Mouse (Mus musculus) Patski (cell line): ENCODE measurements around the gene Nags. TPM values are rescaled to one million over a fixed set of nuclear protein-coding genes. Genes with fewer than 3 reads are reported as not detected.
A peak's percentile ranks its signal among the peaks of the same experiment; 100 is the strongest.

Experiments used
- ATAC-seq: fragments of 100-300 bp; one replicate; pipeline ENCODE4 v1.8.0; 2021
- CTCF ChIA-PET: fragments of 350-600 bp; sonication (Branson Sonifier 250); formaldehyde crosslinking; loops from one replicate; lab custom pipeline; 2022; ENCODE audit warnings: inconsistent platforms; lab: Charles Lee
- POLR2A ChIA-PET: fragments of 350-600 bp; sonication (Branson Sonifier 250); formaldehyde crosslinking; loops from one replicate; lab custom pipeline; 2022; ENCODE audit warnings: antibody characterized with exemption, inconsistent platforms; lab: Charles Lee
- DNase-seq: peaks from one replicate; pipeline ENCODE4 v3.0.0-alpha.2; 2011; ENCODE audit warnings: low read depth, low spot score
- H3K27me3 ChIP-seq: fragments of 371-371 bp; one replicate; pipeline ENCODE4 v1.5.1; 2021
- CTCF ChIP-seq: fragments of 100-300 bp; IDR thresholded peaks from one replicate; pipeline ENCODE4 v1.5.1; 2021
- in situ Hi-C: fragments of 300-500 bp; cut with MboI; formaldehyde crosslinking; loops from 3 replicates; pipeline ENCODE4 v1.11.1; 2018; ENCODE audit warnings: low pct_unique_long_range_greater_than_20kb, mixed read lengths
- polyA plus RNA-seq: library from polyadenylated mRNA; unstranded; gene quantifications from one replicate; pipeline ENCODE4 v1.2.3, GENCODE M21; 2021

Gene Nags
- polyA plus RNA-seq, 1 experiment from 2014 or later, result not detected

- H3K27me3 ChIP-seq, result no peaks in the 10 kb centered on the region
- DNase-seq (no peak), ATAC-seq (peak; percentile 66)
- in situ Hi-C loops, result no loop called here
- no peak for TF ChIP-seq CTCF
- ChIA-PET CTCF (interaction anchor here (0.8 to 1.3 kb wide), 2 partner anchors 11 to 15 kb away, joined by 3 to 5 read pairs; no protein-coding TSS in a partner anchor), POLR2A (interaction anchor here (1.1 kb wide), 1 partner anchor 232 kb away, joined by 3 read pairs; no protein-coding TSS in a partner anchor)
Observed at GRCm38 (mm10) chr11:102184646-102185495, 39.6 kb downstream of the Nags start, which contains the start of gene Lsm12. Lsm12 (minus strand) TSS chr11:102185296.

DNA sequence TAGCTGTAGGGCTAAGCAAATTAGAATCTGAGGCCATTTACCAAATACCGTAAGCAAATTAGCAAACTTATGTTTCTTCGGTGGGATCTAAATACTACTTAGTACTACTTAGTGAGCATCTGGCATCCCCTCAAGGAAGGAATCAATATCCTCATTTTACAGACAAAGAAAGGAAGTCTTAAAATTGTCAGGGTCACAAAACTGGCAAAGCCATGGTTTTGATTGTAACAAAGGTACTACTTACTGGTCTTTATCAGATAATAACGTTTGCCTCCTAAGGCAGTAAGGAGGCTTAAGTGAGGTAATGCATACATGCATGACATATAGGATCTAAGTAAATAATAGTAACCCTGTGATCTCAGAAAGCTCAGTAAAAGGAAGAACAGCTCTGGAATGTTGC is 40.4 kb downstream of the Nags start:
- ATAC-seq (no peak), DNase-seq (no peak)
- no peak for TF ChIP-seq CTCF
- ChIA-PET CTCF (interaction anchor here (1.0 to 1.3 kb wide), 2 partner anchors 12 to 29 kb away, joined by 3 read pairs; no protein-coding TSS in a partner anchor), POLR2A (interaction anchor here (1.1 kb wide), 1 partner anchor 231 kb away, joined by 3 read pairs; no protein-coding TSS in a partner anchor)
- in situ Hi-C loops, result no loop called here
- no peaks in the 10 kb centered on the region for H3K27me3 ChIP-seq

- ChIA-PET POLR2A (no interaction called here), CTCF (interaction anchor here (1.0 kb wide), 1 partner anchor 29 kb away, joined by 3 read pairs; no protein-coding TSS in a partner anchor)
- ATAC-seq, result no peak
- in situ Hi-C loops, result no loop called here
- H3K27me3 ChIP-seq, result no peaks in the 10 kb centered on the region
- no peak for TF ChIP-seq CTCF
- no peak for DNase-seq
Observed at GRCm38 (mm10) chr11:102186235-102186634, 40.9 kb downstream of the Nags start.

GRCm38 (mm10) chr11:102188980-102189379 is 43.7 kb downstream of the Nags start:
- ChIA-PET POLR2A (interaction anchor here (1.3 kb wide), 1 partner anchor 11 kb away, joined by 5 read pairs; no protein-coding TSS in a partner anchor), CTCF (no interaction called here)
- H3K27me3 ChIP-seq, result no peaks in the 10 kb centered on the region
- no peak for DNase-seq
- no peak for TF ChIP-seq CTCF
- in situ Hi-C loops, result no loop called here
- ATAC-seq, result no peak

GRCm38 (mm10) chr11:102189461-102190436 is 44.4 kb downstream of the Nags start, which contains the start of gene G6pc3:
G6pc3 (plus strand) TSS chr11:102189620.
- H3K27me3 ChIP-seq, result no peaks in the 10 kb centered on the region
- TF ChIP-seq CTCF, result no peak
- CTCF ChIA-PET, result no interaction called here
- in situ Hi-C loops, result loop anchor here (5.0 kb wide), 2 partner anchors 38 to 88 kb away; no protein-coding TSS in a partner anchor
- ATAC-seq (peak; percentile 48), DNase-seq (no peak)
- POLR2A ChIA-PET, result interaction anchor here (0.8 to 1.3 kb wide), 3 partner anchors 11 to 28 kb away, joined by 3 to 5 read pairs (median 3); no protein-coding TSS in a partner anchor

- ATAC-seq, result no peak
- no peak for TF ChIP-seq CTCF
- no peaks in the 10 kb centered on the region for H3K27me3 ChIP-seq
- in situ Hi-C loops, result loop anchor here (5.0 kb wide), 2 partner anchors 36 to 86 kb away; no protein-coding TSS in a partner anchor
- no peak for DNase-seq
- CTCF ChIA-PET, result interaction anchor here (0.7 kb wide), 1 partner anchor 33 kb away, joined by 3 read pairs; no protein-coding TSS in a partner anchor
- POLR2A ChIA-PET, result interaction anchor here (0.6 to 0.9 kb wide), 3 partner anchors 12 to 27 kb away, joined by 3 to 4 read pairs (median 3); no protein-coding TSS in a partner anchor
Observed at GRCm38 (mm10) chr11:102190848-102191247, 45.5 kb downstream of the Nags start.

GRCm38 (mm10) chr11:102193657-102194440 is 48.5 kb downstream of the Nags start:
- ATAC-seq (no peak), DNase-seq (no peak)
- CTCF ChIA-PET, result no interaction called here
- no peak for TF ChIP-seq CTCF
- no peaks in the 10 kb centered on the region for H3K27me3 ChIP-seq
- POLR2A ChIA-PET, result no interaction called here
- in situ Hi-C loops, result loop anchor here (5.0 kb wide), 2 partner anchors 33 to 83 kb away; no protein-coding TSS in a partner anchor

DNA sequence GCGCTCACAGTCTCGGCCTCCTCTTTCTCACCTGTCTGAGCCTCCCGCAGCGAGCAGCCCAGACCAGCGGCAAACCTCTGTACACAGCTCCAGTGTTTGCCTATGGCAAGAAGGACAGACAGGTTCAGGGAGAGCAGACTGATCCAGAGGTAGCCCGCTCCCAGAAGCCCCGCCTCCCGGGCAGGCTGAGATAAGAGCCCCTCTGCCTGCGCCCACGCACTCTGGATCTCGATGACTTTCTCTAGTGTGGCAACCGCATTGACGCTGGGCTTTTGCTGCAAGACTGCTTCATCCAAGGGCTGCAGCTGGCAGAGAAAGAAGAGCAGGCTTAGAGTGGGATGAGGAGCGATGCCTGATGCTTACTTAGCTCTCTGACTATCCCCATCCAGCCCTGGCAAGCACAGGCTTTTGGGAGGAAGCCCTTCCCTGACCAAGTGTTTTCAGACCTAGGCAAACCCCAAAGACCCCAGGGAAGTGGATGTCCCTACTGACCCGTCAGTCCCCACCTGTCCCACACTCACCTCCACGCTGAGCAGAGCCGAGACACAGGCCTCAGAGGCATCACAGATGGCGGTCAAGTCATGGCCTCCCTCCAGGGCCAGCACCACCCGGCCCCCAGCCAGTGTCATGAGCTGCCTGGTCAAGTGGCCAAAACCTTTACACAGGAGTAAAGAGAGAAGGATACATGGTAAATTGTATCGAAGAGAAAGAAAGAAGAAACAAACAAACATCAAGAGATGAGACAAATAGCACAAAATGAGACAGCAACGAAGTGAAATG is 50.9 kb downstream of the Nags start:
- no peaks in the 10 kb centered on the region for H3K27me3 ChIP-seq
- CTCF ChIA-PET, result interaction anchor here (0.9 kb wide), 1 partner anchor 17 kb away, joined by 4 read pairs; no protein-coding TSS in a partner anchor
- DNase-seq (no peak), ATAC-seq (no peak)
- in situ Hi-C loops, result no loop called here
- POLR2A ChIA-PET, result interaction anchor here (1.4 kb wide), 1 partner anchor 21 kb away, joined by 4 read pairs; no protein-coding TSS in a partner anchor
- no peak for TF ChIP-seq CTCF
